Mouse (Mus musculus) adipocyte (in vitro differentiated cells): ENCODE data around the gene Fam161a.

Experiments
- DNase-seq: peaks from one replicate; pipeline ENCODE4 v3.0.0-alpha.2; 2016; ENCODE audit warnings: low spot score

Fam161a gene

GRCm38 (mm10) chr11:22990393-22991126 lies 16.8 kb upstream of the Fam161a start, which contains the start of gene Cct4:
Gene Cct4 (plus strand): TSS chr11:22990519.
- DNase-seq, result peak; percentile 90

GRCm38 (mm10) chr11:22991218-22991835 lies 16.0 kb upstream of the Fam161a start:
- peak; percentile 35 for DNase-seq

GRCm38 (mm10) chr11:22994271-22994670 lies 13.1 kb upstream of the Fam161a start:
- no peak for DNase-seq

- DNase-seq, result no peak
Measured at GRCm38 (mm10) chr11:22995461-22995860, 11.9 kb upstream of the Fam161a start.

- no peak for DNase-seq
Measured at GRCm38 (mm10) chr11:22998308-22998707, 9.0 kb upstream of the Fam161a start.

DNA sequence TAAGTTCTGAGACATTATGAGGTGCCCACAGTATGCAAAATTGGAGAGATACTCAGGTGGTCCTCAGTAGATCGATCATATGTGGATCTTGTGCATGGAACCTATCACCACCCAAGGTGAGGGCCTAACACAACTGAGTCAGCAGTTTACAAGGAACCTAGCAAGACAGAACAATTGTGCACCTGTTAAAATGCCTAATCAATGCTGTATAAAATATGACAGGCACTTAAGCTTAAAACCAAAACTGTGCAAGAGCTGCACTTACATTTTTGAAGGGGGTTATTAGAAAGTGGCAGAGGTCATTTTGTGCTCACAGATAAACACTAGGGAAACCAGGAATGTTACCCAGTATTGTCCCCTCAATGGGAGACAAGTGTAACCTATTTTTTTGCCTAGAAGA lies 2.1 kb upstream of the Fam161a start:
- DNase-seq, result no peak

DNA sequence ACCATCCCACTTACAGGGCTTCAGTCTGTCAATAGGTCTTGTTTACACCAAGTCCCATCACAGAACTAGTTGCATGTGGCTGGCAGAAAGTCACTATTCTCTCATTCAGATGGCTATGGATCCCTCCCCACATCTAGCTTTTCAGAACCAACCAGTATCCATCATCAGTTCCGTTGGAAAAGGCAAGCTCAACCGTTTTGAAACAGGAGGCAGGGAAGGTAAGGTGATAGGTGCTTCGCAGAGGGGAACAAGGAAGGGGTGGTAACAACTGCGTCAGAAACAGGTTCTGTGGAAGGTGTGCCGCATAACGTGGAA lies 208 bp upstream of the Fam161a start:
- DNase-seq, result no peak

- DNase-seq, result peak; percentile 89
Measured at GRCm38 (mm10) chr11:23008181-23008823, 971 bp downstream of the Fam161a start.

- no peak for DNase-seq
Measured at GRCm38 (mm10) chr11:23008824-23009200, 1.5 kb downstream of the Fam161a start.

DNA sequence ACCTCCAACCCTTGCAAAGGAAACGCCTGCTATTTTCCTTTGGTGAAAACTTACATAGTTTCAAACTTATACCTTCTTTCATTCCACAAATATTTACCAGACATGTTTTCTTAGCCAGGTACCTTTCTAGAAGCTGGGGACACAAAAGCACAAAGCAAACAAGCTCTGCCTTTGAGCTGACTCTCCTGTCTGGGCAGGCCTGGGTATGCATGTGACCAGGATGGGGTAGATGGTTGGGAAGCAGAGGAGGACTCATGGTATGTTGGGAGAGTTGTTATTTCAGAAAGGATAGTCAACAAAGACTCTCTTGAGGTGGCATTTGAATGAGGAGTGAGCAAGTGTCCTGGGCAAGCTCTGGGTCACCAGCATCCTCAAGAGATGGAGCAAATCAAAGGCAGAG lies 5.8 kb downstream of the Fam161a start:
- DNase-seq, result no peak

- no peak for DNase-seq
Measured at GRCm38 (mm10) chr11:23013580-23014294, 6.4 kb downstream of the Fam161a start.

GRCm38 (mm10) chr11:23014996-23015395 lies 7.7 kb downstream of the Fam161a start:
- DNase-seq, result no peak

- no peak for DNase-seq
Measured at GRCm38 (mm10) chr11:23017943-23018342, 10.6 kb downstream of the Fam161a start.

- no peak for DNase-seq
Measured at GRCm38 (mm10) chr11:23020116-23020770, 12.9 kb downstream of the Fam161a start.

GRCm38 (mm10) chr11:23020841-23021240 lies 13.5 kb downstream of the Fam161a start:
- DNase-seq, result no peak

DNA sequence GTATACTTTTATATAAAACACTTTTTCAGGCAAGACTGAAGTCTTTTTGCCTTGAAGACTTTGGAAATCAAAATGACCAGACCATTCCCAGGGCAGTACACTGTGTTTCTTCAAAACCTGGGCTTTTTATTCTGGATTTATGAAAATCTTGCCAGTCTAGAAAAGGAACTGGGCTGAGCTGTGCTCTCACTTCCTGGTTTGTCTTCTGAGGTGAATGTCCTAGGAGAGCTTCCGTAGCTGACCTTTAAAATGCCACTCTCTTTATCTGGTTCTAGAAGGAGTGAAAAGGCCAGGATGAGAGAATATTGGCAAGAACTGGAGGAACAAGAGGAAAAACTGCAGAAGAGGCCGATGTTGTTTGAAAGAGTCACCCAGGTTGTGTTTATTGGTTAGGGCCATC lies 15.8 kb downstream of the Fam161a start:
- DNase-seq, result no peak

DNA sequence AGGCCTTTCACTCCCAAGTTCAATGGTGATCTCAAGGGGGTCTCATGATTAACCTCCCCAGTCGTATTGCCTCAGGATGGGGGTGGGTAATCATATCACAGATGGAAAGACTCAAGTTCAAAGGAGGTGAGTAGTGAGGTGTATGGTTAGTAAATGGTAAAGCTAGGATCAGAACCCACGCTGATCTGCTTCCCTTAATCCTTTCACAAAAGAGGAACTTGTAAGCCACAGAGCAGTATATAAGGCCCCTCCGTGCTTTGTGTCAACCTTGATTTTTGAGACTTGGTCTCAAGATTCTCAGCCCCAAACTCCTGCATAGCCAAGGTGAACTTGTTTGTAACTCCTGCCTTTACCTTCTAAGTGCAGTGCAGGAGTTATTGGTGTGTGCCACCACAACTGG lies 16.8 kb downstream of the Fam161a start:
- DNase-seq, result no peak

GRCm38 (mm10) chr11:23028957-23029356 lies 21.6 kb downstream of the Fam161a start:
- DNase-seq, result no peak

GRCm38 (mm10) chr11:23029399-23029798 lies 22.1 kb downstream of the Fam161a start:
- no peak for DNase-seq

DNA sequence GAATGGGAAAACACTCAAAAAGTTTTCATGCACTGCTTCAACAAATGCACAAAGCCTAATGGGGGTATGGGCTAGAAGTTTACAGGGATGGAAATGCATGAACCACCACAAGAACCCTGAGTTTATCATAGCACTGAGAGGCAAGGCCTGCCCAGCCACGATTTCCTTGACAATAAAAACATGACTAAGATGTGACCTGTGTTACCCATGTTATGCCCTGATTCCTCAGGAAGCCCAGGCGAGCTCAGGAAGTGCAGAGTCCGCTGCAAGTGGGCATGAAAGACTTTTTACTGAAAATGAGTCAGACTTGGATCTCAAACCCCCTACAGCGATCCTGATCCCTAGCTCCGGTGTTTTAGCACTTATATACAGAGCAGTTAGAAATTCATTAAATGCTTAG lies 39.9 kb downstream of the Fam161a start:
- no peak for DNase-seq

DNA sequence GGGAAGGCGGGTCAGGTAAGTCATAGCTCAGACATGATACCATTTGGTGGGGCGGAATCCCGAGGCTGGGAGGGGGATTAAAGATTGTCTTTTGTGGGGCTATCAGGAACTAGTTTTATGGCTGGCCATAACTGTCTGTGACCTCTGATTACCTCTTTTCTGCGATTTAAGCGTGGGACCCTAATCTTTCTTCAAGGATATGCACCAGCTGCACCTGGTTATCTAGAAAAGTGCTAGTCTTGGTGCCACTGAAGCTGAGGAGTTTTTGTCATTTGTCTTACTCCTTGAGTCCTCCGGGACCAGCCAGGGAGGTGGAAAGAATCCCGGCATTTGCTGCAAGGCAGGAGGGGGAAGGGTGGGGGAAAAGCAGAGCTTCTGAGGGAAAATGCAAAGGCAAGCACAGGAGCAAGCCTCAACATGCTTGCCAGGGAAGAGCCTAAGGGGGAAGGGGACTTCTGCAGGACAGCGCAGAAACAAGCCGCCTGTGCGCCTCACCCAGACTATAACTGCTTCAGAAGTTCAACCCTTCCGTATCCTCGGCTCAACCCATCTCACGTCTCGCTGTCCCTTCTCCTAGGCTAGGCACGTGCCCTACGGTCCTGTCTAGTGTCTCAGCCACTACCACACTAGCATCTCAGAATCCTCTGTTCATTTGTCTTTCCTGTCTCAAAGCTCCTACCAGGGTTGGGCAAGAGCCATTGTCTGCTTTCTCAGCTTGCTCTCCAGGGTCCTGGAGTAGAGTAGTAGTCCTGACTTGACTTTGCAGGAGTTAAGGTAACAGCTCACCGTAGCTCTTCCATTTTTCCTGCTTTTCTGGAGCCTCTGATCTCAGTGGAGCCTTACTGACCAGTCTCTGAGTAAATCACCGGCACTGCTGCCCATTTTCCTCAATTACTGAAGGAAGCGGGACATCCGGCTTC lies 40.6 kb downstream of the Fam161a start:
- peak; percentile 8 for DNase-seq
